Mouse (Mus musculus) megakaryocyte progenitor cell, adult 5-6 weeks (primary cell): ENCODE measurements at regions not wholly inside any gene's neighbourhood (a gene's known extent, or its start where the extent isn't known, plus 50 kb on each side); places are given as distances from the start of the nearest gene placed in this dataset.

Experiments used
- ATAC-seq: replicated peaks from 2 replicates; pipeline ENCODE4 v1.8.0; 2016; ENCODE audit warnings: mild to moderate bottlenecking, moderate TSS enrichment, inconsistent platforms; ENCODE audit not compliant: poor library complexity

DNA sequence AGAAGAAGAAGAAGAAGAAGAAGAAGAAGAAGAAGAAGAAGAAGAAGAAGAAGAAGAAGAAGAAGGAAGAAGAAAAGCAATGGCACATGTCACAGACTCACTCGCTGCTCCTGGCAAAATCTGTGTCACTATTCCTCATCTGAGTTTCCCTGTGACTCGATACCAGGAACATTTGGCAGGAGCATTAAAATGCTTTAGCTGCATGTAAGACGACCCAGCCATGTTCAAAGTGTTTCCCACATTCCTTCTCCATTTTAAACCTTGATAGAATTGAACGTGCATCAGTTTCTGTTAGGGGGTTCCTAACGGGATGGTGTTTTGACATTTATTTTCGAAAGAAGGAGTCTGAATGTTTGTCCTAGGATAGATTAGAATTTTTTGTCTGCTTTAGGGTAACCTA, 51.2 kb upstream of the Pja2 start:
- ATAC-seq, result no peak

DNA sequence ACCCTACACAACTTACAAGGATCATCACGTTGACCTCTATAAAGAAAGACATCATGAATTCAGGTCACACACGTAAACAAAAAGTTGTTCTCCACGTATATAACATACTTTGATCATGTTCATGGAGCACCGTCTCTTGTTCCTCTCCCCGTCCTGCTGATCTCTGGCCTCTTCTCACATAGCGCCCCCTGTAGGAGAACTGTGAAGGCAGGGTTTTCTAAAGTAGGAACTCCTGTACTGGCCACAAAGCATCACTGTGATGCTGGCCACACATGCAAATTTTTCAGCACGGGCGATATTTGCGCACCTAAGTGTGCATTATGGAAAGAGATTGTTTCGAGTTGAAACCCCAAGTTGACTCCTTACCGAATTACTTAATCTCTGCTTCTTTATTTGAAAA, 51.9 kb upstream of the Pja2 start:
- no peak for ATAC-seq

DNA sequence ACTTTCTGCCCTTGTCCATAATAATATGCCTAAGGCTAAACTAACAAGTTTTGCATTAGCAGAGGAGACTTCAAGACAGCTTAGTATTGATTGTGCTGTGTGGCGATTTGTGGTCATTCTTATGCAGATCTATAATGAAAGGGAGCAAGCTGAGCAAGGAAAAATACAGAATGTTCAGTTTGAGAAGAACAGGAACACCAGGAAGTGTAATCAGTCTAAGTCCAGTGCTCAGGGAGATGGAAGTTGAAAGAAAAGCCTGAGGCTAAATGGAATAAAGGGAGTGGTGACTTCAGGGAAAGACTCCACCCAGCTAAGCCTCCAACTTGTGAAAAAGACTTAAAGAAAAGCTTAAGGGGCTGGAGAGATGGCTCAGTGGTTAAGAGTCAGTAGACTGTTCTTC, 58.6 kb upstream of the Pja2 start:
- ATAC-seq, result no peak

DNA sequence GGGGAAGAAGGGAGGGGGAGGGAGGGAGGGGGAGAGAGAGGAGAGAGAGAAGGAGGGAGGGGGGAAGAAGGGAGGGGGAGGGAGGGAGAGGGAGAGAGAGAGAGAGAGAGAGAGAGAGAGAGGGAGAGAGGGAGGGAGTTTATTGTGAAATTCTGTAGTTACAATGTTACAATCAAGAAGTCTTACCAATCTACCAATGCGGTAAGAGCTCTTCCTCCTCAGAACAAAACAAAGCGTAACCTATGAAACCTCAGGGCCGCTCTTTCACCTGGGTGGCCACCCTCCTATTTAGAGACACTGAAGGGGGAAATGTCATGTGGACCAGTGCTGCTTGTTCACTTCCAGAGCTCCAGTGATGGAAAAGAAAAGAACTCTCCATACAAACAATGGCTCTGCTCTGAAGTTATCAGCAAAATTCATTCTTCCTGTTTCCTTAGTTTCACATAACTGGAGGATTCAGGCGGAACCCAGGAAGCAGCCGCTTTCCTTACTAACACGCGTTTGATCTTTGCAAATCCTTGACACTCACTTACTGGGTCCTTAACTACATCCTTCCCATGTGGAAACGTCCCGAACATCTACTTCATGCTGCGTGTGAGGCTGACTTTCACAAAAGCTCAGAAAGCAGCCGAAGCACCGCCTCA, 65.7 kb upstream of the Pja2 start:
- ATAC-seq, result peak; percentile 79

DNA sequence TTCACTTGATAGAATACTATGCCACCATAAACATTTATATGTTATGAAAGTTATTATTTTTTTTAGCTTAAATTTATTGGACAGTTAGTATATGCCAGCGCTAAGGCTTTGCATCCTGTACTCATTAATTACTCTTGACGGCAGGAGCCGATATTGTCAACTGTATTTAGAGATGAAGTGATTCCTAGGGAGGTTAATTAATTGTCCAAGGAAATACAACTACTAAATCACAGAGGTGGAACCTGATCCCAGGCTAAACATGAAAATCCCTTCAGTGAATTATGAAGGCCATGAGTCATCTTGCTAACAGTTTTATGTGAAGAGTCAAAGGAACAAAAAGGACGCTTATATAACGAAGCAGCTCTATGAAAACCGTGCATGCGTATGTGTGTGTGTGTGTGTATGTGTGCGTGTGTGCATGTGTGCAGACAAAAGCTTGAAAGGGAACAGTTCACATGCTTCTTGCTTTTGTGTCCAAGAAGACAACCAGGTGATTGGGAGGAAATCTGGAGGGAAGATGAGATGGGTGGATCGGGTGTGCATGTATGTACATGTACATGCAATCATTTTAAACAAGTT, 66.5 kb upstream of the Pja2 start:
- ATAC-seq, result no peak

DNA sequence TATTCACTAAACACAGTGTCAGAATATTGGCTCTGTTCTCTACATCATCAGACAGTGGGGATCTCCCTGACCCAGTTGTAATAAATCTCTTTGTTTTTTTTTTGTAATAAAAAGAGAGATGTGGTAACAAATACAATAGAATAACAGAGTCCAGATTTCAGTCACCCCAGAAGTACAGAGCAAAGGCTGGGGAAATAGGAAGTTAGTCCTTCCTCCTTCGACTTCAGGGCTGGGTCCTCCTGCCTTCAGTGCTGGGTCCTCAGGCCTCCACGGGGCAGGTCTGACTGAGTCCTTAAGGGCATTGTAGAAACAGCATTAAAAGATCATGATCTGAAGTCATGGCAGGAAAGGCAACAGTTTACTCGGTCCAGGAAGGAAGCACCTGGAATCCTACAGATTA, 67.0 kb upstream of the Pja2 start:
- ATAC-seq, result peak; percentile 55

DNA sequence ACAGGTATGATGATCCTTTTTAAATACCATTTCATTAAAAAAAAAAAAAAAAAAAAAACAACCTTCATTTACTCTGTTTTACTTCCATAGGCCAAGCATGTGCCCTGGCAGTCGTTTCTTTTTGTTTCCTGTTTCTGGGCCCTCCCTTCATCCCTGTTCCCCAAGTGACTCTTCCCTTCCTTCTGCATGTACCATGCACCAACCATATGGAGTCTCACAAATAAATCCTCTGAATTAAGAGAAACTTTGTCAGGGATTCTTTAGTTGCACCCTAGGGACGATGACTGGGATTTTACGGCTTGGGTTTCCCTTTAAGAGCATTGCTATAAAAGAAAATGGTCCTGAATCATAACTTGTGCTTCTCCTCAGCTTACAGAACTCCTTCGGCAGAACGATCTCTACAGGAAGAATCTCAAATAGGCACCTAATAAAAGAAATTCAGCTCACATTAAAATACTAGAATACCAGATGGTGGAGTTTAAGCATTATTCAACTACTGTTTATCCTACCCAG, 75.1 kb upstream of the Pja2 start:
- no peak for ATAC-seq

DNA sequence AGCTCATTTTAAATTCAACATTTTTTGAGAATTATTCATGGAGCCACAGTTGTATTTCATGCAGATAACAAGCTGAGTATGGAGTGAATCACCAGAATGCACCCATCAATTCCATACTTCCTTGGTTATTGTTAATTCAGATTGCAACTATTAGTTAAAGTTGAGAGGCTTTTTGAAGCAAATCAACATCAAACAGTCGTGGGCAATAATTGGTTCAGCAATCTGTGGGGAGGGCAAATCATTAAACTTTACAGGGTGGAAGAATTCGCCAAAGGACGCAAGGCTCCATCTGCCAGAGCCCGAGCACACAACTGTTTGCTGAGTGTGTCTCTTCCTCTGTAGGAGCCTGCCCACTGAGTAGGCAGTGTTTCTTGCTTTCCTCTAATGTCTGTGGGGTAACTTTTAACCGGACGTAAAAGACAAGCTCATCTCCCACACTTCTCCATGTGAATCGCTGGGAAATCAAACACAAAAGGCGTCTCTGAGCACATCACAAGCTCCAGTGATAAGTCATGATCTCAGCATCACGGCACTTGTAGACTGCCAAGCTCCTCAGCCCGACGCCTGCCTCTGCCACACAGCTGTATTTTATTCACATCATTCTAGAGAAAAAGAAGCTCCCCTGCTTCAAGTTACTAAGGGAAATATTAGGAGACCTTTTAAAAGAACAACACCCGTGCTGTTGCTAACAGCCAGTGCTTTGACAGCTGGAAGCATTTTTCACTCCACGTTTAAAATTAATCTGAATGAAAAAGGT, 75.7 kb upstream of the Pja2 start:
- no peak for ATAC-seq

DNA sequence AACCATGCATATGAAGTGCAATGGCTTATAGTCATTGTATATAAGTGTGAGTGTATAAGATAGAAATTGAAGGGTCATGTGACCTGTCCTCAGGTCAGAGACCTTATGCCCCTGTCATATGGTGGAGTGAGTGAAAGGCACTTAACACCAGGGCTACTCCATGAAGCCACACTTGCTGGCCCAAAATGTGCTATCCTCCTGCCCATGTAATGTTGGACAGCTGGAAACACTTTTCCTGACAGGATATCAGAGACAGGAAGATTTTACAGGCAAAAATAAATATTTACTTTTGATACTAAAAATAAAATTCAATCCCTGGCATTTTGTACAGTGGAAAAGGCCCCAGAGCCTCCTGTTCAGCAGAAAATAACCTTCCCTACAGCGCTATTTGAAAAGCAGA, 94.1 kb upstream of the Pja2 start:
- ATAC-seq, result no peak

DNA sequence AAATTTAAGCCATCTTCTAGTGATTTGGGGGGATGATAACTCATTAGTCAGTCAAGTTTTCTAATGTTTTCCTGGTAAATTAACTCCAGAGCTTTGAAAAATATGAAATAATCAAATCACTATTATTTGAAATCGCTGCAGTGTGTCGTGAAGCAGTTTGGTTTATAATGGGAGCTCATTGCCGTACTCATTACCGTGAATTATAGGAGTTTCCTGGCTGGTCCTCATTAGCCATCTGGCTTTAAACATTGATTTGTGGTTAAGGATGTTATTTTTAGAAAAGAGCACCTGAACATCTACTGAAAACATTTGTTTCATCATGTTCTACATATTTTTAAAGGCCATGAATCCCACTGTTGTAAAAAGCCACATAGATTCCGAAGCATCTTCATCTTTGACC, 94.8 kb upstream of the Pja2 start:
- ATAC-seq, result no peak

DNA sequence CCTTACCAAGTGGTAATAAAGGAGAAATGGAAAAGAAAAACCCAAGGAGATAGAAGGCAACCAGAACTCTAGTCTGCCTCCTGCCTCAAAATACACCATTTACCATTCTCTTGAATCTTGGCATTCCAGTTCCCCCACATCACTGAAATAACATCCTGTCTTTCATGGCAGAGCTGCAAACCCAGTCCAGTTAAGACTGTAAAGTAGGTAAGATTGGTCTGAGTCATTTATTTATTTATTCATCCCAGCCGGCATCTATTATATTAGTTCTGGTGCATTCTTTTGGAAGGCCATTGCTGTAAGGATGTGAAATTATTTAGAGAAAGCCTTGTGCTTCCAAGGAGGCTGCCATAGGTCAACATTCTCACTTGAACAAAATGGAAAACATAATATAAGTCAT, 107.9 kb upstream of the Pja2 start:
- ATAC-seq, result no peak

DNA sequence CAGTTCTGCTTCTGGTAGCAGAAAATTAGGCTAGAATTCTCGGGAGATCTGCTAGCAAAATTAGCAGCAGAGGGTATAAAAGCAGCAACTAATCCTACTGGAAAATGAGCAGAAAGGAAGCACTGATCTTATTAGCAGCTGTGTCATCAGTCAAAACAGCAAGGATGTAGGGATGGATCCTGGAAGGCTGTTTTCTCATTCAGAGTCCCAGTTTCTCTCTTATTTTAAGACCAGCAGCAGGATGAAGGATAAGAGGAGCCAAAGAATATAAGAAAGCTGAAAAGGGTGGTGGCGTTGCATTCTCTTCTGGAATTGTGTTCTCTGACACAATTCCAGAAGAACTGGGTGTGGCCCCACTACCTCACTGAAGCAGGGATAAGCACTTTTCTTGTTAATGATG, 123.0 kb upstream of the Pja2 start:
- no peak for ATAC-seq

DNA sequence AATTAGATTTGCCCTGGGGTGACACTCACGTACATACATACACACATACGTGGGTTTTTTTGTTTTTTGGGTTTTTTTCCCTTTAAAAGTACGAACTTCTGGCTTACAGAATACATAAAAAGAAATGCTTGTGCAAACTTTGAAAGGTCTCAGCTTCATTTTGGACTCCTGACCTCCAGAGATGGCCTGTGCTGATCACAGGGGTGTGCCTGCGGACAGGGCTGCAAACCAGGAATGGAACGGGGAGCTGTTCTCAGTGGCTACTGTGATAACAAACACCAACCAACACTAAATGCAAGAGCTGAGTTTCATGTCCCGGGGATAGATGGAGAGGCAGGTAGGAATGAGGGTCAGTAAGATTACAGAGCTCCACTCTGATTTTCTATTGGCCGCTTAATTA, 134.3 kb upstream of the Man2a1 start:
- ATAC-seq, result no peak

DNA sequence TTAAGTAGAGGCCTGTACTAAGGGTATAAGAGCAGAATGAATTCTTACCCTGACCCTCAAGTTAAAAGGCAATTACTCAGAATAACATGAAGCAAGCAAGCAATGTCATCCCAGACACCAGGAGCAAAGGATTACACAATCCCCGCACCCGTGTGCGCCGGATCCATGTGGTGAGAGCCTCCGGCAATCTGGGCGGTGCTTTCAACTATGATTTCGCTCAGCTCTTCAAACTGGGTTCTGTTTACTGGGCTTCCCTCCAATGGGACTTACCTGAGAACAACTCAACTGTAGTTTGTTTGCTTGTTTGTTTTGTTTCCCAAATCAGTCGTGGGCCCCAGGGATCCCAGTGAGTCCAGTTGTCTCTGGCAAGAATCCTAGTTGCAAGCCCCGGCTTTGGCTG, 133.8 kb upstream of the Man2a1 start:
- no peak for ATAC-seq

DNA sequence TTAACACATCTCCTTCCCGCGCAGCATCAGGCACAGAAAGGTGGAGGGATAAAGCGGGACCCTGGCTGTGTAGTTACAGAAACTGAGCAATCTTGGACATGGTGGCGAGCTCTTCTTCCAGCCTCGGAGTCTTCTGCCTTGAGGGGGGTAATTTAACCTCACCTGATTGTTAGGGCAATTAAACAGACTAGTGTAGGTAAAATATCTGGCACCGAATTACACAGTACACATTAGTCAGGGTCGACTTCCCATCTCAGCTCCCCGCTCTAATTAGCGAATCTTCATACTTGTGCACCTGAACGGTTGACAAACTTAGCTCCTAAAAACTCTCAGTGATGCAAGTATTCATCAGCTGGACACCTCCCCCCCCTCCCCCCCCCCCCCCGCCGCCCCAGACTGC, 133.2 kb upstream of the Man2a1 start:
- ATAC-seq, result no peak

DNA sequence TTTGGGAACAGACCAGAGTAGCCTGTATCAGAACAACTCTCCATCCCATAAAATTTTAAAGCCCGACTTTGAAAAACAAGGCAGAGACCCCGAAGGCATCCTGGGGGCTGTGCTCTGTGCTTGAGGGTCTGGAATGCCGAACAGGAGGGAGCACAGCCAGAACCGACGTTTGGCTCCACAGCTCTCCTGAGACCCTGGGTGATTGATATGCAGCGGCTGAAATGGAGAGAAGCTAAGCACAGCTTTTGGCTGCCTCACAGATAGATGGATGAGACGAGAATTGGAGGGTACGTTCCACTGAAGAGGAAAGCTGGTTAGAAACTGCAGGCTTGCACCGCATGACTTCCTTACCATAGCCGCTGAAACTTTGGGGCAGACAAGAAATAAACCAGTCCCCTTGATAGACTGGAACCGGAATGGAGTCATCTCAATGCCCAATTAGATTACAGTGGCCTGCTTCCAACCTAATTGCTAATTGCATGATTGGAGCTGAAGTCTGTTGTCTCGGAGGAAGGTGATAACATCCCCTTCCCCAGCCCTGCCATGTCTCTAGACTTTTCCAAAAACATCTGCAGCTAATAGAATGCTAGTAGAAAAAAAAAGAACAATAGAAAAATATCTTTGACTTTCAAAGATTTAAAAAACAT, 130.7 kb upstream of the Man2a1 start:
- no peak for ATAC-seq

DNA sequence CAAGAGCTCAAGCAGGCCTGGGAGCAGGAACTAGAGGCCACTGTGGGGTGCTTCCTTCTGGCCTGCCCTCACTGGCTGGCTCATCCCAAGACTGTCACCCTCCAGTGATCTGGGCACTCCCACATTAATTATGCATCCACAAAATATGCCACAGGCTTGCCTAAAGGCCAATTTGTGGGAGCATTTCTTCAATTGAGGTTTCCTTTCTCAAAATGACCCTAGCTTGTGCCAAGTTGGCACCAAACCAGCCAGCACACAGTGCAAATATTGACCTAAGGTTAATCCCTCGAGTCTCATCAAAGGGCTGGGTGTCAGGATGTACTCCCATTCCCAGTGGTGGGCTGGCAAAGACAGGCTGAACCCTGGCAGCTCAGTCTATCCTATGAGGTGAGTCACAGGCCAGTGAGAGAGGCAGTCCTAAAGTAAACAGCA, 119.9 kb upstream of the Man2a1 start:
- no peak for ATAC-seq

DNA sequence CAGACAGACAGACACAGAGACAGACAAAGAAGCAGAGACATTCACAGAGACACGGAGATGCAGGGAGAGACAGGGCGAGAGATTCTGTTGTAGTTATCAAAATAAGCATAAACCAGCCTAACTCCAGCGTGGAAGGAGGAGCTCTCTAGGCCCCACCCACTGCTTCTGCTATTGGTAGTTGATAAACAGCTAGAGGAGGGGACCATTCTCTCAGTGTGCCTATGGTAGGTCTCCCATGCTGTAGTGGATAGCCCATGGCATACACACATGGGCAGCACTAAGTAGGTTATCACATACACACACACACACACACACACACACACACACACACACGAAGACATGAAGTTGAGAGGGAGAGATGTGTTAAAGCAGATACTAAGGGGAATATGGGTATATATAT, 115.7 kb upstream of the Man2a1 start:
- ATAC-seq, result no peak

DNA sequence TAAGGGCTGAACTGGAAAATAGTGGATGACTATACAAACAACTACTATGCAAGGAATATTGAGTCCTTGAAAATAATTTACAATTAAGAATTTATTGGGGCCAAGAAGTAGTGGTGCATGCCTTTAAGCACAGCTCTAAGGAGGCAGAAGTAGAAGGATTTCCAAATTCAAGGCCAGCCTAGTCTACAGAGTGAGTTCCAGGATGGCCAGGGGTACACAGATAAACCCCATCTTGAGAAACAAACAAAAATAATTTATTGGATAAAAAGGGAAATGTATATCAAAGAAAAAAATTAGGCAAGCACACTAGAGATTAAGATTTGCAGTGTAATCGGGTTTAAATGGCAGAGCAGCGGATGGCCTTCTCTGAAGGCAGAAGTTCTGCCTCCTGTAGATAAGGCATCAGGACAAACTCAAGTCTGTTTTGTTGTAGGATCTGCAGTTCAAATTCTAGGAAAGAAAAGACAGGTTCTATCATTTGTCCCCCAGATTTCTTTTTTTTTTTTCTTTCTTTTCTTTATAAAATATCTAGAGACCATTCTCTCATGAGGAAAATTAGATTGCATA, 110.7 kb upstream of the Man2a1 start:
- no peak for ATAC-seq

DNA sequence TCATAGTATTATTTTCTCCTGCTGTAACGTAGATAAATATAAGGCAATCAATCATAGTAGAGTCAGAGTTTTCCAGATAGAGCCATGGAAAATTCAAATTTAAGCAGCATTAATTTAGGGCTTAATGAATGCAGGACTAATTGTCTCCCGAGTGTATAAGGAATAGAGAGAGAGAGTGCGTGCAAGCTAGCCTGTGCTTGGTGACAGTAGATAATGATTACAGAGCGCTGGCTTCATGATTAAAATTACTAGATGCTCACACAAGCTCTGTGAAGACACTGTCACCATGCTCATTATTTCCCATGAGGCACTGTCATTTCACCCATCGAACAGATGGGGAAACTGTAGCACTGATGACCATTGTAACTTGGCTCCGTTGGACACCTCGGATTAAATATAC, 109.9 kb upstream of the Man2a1 start:
- ATAC-seq, result no peak

DNA sequence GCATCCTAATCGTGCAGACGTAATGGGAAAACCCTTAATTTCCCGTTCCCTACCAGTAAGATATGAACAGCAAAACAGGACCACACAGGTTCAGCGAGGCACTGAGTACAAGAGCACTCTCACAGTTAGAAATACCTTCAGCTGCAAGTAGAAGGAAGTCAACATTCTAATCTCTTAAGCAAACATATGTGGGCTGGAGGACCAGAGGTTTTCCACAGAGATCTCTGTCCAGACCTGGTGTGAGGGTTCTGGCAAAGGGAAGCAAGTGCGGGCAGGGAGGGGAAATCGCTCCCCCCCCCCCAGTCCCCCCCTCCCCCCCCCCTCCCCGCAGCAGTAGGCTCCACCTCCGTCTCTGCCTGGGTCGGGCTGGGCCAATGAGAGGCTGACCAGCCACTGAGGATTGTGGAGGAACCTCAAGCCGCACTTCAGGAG, 108.6 kb upstream of the Man2a1 start:
- ATAC-seq, result 0 out of 2 replicates have a peak, but pooled peaks have one; percentile 35
